ENCODE assay signal across 8 mouse cellular contexts in genomic region chr7:127776878-127777473, GRCm38 (mm10). TPM values are rescaled to one million over a fixed set of nuclear protein-coding genes. Genes with fewer than 3 reads are reported as not detected.
DNase-seq lines count a peak whose midpoint lies in the region; ATAC-seq and TF ChIP-seq lines count a peak whose summit lies in the region.

No protein-coding gene starts in this region.

- peaks cover 70% of the 10 kb centered on the region for H3K36me3 ChIP-seq in G1E (replicated peaks)
- H3K36me3 ChIP-seq in forebrain, postnatal 0 days (ENCODE audit: insufficient read depth) = peaks cover 18% of the 10 kb centered on the region
- peaks cover 18% of the 10 kb centered on the region for H3K36me3 ChIP-seq in lung, embryonic 16.5 days (ENCODE audit: control insufficient read depth, insufficient read depth, low read length)

- TF ChIP-seq CTCF in G1E (IDR thresholded peaks at IDR 0.05; ENCODE audit: low read depth, low read length) = no peak
- no peak for TF ChIP-seq CTCF in forebrain, postnatal 0 days (IDR thresholded peaks at IDR 0.05; ENCODE audit: low read depth)

- peak; percentile 87 for DNase-seq in G1E (ENCODE audit: low spot score)
- DNase-seq in cerebellum, adult 18-20 months = peak; percentile 97 to 98
- DNase-seq in forebrain, postnatal 0 days = peak; percentile 99
- DNase-seq in layer of hippocampus, adult 9-10 months (ENCODE audit: low spot score) = peak; percentile 85
- peak; percentile 90 for DNase-seq in ovary, postnatal 10 days (ENCODE audit: low spot score)
- peak; percentile 92 to 94 for DNase-seq in thymus, postnatal 10 days (ENCODE audit: low spot score in 2 of 2)

- no peaks in the 10 kb centered on the region for H3K9me3 ChIP-seq in G1E (replicated peaks)
- no peaks in the 10 kb centered on the region for H3K9me3 ChIP-seq in forebrain, postnatal 0 days (ENCODE audit: low read length)
- H3K9me3 ChIP-seq in lung, embryonic 16.5 days (ENCODE audit: control insufficient read depth, low read length) = no peaks in the 10 kb centered on the region

- H3K27ac ChIP-seq in forebrain, postnatal 0 days (ENCODE audit: low read depth, low read length) = peak overlapping the region; percentile 97
- H3K27ac ChIP-seq in lung, embryonic 16.5 days (ENCODE audit: low read length) = peak overlapping the region; percentile 99

- ATAC-seq in G1E (ENCODE audit: extremely low read depth, insufficient number of reproducible peaks, low FRiP score, poor library complexity, severe bottlenecking) = peak; percentile 72
- ATAC-seq in forebrain, postnatal 0 days = peak; percentile 96
- ATAC-seq in hematopoietic stem cell, adult 5-6 weeks (replicated peaks in 1 of 2; ENCODE audit: insufficient read depth in 1 of 2, low FRiP score in 2 of 2, low TSS enrichment in 1 of 2, low read depth in 1 of 2, poor library complexity in 2 of 2, severe bottlenecking in 2 of 2) = peak; percentile 90 to 91
- ATAC-seq in lung, embryonic 16.5 days (ENCODE audit: low read depth) = peak; percentile 95

- H3K4me3 ChIP-seq in G1E (ENCODE audit: low read depth, low read length) = peak overlapping the region; percentile 82
- H3K4me3 ChIP-seq in forebrain, postnatal 0 days (ENCODE audit: low read depth, low read length) = peak overlapping the region; percentile 80
- peak overlapping the region; percentile 87 for H3K4me3 ChIP-seq in lung, embryonic 16.5 days (ENCODE audit: low read length)

- peak overlapping the region; percentile 79 for H3K9ac ChIP-seq in forebrain, postnatal 0 days
- peak overlapping the region; percentile 93 for H3K9ac ChIP-seq in lung, embryonic 16.5 days (ENCODE audit: low read length)

- H3K4me1 ChIP-seq in G1E (ENCODE audit: insufficient read depth, low read depth, low read length) = peaks cover 71% of the 10 kb centered on the region
- H3K4me1 ChIP-seq in forebrain, postnatal 0 days (ENCODE audit: insufficient read depth) = peaks cover 6% of the 10 kb centered on the region; the same call in 1 of the 2 replicates
- peaks cover 12% of the 10 kb centered on the region for H3K4me1 ChIP-seq in lung, embryonic 16.5 days (replicated peaks; ENCODE audit: control insufficient read depth, insufficient read depth, low read length)

- WGBS in forebrain, postnatal 0 days = 1% methylated on average over 60 of the region's 70 CpGs
- under 1% methylated on average over 63 of the region's 70 CpGs for WGBS in lung, embryonic 16.5 days

- peak overlapping the region; percentile 72 for H3K4me2 ChIP-seq in forebrain, postnatal 0 days (ENCODE audit: low read depth)
- peak overlapping the region; percentile 79 for H3K4me2 ChIP-seq in lung, embryonic 16.5 days (ENCODE audit: low read depth, low read length)

- H3K27me3 ChIP-seq in G1E (ENCODE audit: insufficient read depth, low read length) = no peaks in the 10 kb centered on the region
- no peaks in the 10 kb centered on the region for H3K27me3 ChIP-seq in forebrain, postnatal 0 days (ENCODE audit: insufficient read depth, low read length)
- no peaks in the 10 kb centered on the region for H3K27me3 ChIP-seq in lung, embryonic 16.5 days (ENCODE audit: control insufficient read depth, insufficient read depth, low read depth, low read length)

RNA-seq across cellular contexts. Expression of gene Setd1a, which starts 0.5 kb away (rescaled TPM):
- total RNA-seq in G1E (2014; fragmentation: Nextera tagmentation) (104 and 115 TPM in 2 replicates), G1E (2017) (9.1 and 10.0 TPM in 2 replicates)
- 103 and 118 TPM in 2 replicates for polyA plus RNA-seq in G1E (2012)
- 18.2 and 20.7 TPM in 2 replicates for total RNA-seq in forebrain, postnatal 0 days (2014; rRNA removed)
- 13.2 and 13.7 TPM in 2 replicates for polyA plus RNA-seq in forebrain, postnatal 0 days (2015; fragmentation: Nextera tagmentation; extraction: Ambion mirVana)
- 12.4 and 15.2 TPM in 2 replicates for total RNA-seq in hematopoietic stem cell, adult 5-6 weeks (2017)
- polyA plus RNA-seq in lung, embryonic 16.5 days (2015; fragmentation: Nextera tagmentation; extraction: Ambion mirVana) = 13.8 and 18.1 TPM in 2 replicates

RNA-seq across cellular contexts. Expression of gene Orai3, which starts 7.4 kb away (rescaled TPM):
- total RNA-seq in G1E (2014; fragmentation: Nextera tagmentation) (27.4 and 27.7 TPM in 2 replicates), G1E (2017) (47.1 and 53.8 TPM in 2 replicates)
- polyA plus RNA-seq in G1E (2012) = 30.2 and 43.1 TPM in 2 replicates
- total RNA-seq in forebrain, postnatal 0 days (2014; rRNA removed) = 19.0 and 19.4 TPM in 2 replicates
- polyA plus RNA-seq in forebrain, postnatal 0 days (2015; fragmentation: Nextera tagmentation; extraction: Ambion mirVana) = 9.6 and 13.4 TPM in 2 replicates
- total RNA-seq in hematopoietic stem cell, adult 5-6 weeks (2017) = 25.3 and 34.4 TPM in 2 replicates
- 29.1 and 32.7 TPM in 2 replicates for polyA plus RNA-seq in lung, embryonic 16.5 days (2015; fragmentation: Nextera tagmentation; extraction: Ambion mirVana)

RNA-seq across cellular contexts. Expression of gene Gm49388, which starts 8.4 kb away (rescaled TPM):
- total RNA-seq in G1E (2014; fragmentation: Nextera tagmentation) = 4.7 and 8.4 TPM in 2 replicates
- 0.23 TPM in 1 of 2 replicates, not detected in the other for total RNA-seq in G1E (2017)
- polyA plus RNA-seq in G1E (2012) = 0.12 and 1.1 TPM in 2 replicates
- total RNA-seq in forebrain, postnatal 0 days (2014; rRNA removed) = 0.05 TPM in 1 of 2 replicates, not detected in the other
- not detected in 2 replicates for polyA plus RNA-seq in forebrain, postnatal 0 days (2015; fragmentation: Nextera tagmentation; extraction: Ambion mirVana)
- total RNA-seq in hematopoietic stem cell, adult 5-6 weeks (2017) = not detected in 2 replicates
- polyA plus RNA-seq in lung, embryonic 16.5 days (2015; fragmentation: Nextera tagmentation; extraction: Ambion mirVana) = not detected in 2 replicates

RNA-seq across cellular contexts. Expression of gene Hsd3b7, which starts 23.4 kb away (rescaled TPM):
- total RNA-seq in G1E (2014; fragmentation: Nextera tagmentation) (11.2 and 17.2 TPM in 2 replicates), G1E (2017) (42.3 and 52.1 TPM in 2 replicates)
- 10.6 and 19.7 TPM in 2 replicates for polyA plus RNA-seq in G1E (2012)
- 7.1 and 8.4 TPM in 2 replicates for total RNA-seq in forebrain, postnatal 0 days (2014; rRNA removed)
- polyA plus RNA-seq in forebrain, postnatal 0 days (2015; fragmentation: Nextera tagmentation; extraction: Ambion mirVana) = 8.4 and 8.7 TPM in 2 replicates
- total RNA-seq in hematopoietic stem cell, adult 5-6 weeks (2017) = 30.2 and 35.6 TPM in 2 replicates
- polyA plus RNA-seq in lung, embryonic 16.5 days (2015; fragmentation: Nextera tagmentation; extraction: Ambion mirVana) = 27.5 and 32.1 TPM in 2 replicates

RNA-seq across cellular contexts. Expression of gene Fbxl19, which starts 32.6 kb away (rescaled TPM):
- 6.4 and 6.9 TPM in 2 replicates for total RNA-seq in G1E (2014; fragmentation: Nextera tagmentation)
- 15.1 and 18.8 TPM in 2 replicates for total RNA-seq in G1E (2017)
- polyA plus RNA-seq in G1E (2012) = 54.4 and 58.5 TPM in 2 replicates
- 162 and 178 TPM in 2 replicates for total RNA-seq in forebrain, postnatal 0 days (2014; rRNA removed)
- 6.9 and 7.9 TPM in 2 replicates for polyA plus RNA-seq in forebrain, postnatal 0 days (2015; fragmentation: Nextera tagmentation; extraction: Ambion mirVana)
- total RNA-seq in hematopoietic stem cell, adult 5-6 weeks (2017) = 15.1 and 18.5 TPM in 2 replicates
- polyA plus RNA-seq in lung, embryonic 16.5 days (2015; fragmentation: Nextera tagmentation; extraction: Ambion mirVana) = 3.1 and 3.8 TPM in 2 replicates

Comparison
In these comparisons a context has a peak if more than half of its experiments do, and no peak if none do; other contexts are left out.
1. Peak in every context shown above with its lines: DNase-seq, ATAC-seq, H3K4me3 ChIP-seq and H3K27ac ChIP-seq.